Mouse (Mus musculus): ENCODE data around the gene Pcdh15. TPM values are rescaled to one million over a fixed set of nuclear protein-coding genes. Genes with fewer than 3 reads are reported as not detected.
A peak's percentile ranks its signal among the peaks of the same experiment; 100 is the strongest.

The Pcdh15 gene
- polyA plus RNA-seq, 1 experiment, result 0.37 TPM

- Histone ChIP-seq H3K4me3 (ENCODE audit: insufficient read depth, low read length) (no peak overlapping the region), H3K4me1 (ENCODE audit: control insufficient read depth, insufficient read depth, low read length) (no peaks in the 10 kb centered on the region), H3K27ac (ENCODE audit: insufficient read depth, low read length) (no peak overlapping the region)
- TF ChIP-seq CTCF (IDR thresholded peaks at IDR 0.05; ENCODE audit: borderline replicate concordance, insufficient read depth, low read length), result no peak
- TF ChIP-seq POLR2A (IDR thresholded peaks at IDR 0.05; ENCODE audit: low read depth, low read length), result no peak
Measured at GRCm38 (mm10) chr10:74637040-74637439, 1537.9 kb downstream of the Pcdh15 start.

- H3K4me3 ChIP-seq (ENCODE audit: insufficient read depth, low read length), result no peak overlapping the region
- peak; percentile 41; the same call in 1 of the 2 replicates for TF ChIP-seq CTCF (IDR thresholded peaks at IDR 0.05; ENCODE audit: borderline replicate concordance, insufficient read depth, low read length)
- no peak for TF ChIP-seq POLR2A (IDR thresholded peaks at IDR 0.05; ENCODE audit: low read depth, low read length)
- no peaks in the 10 kb centered on the region for H3K4me1 ChIP-seq (ENCODE audit: control insufficient read depth, insufficient read depth, low read length)
- H3K27ac ChIP-seq (ENCODE audit: insufficient read depth, low read length), result no peak overlapping the region
Measured at GRCm38 (mm10) chr10:74642125-74642524, 1543.0 kb downstream of the Pcdh15 start.

GRCm38 (mm10) chr10:74663171-74663570 is 1564.0 kb downstream of the Pcdh15 start:
- Histone ChIP-seq H3K4me1 (ENCODE audit: control insufficient read depth, insufficient read depth, low read length) (no peaks in the 10 kb centered on the region), H3K27ac (ENCODE audit: insufficient read depth, low read length) (peak overlapping the region; percentile 52; the same call in 1 of the 2 replicates), H3K4me3 (ENCODE audit: insufficient read depth, low read length) (no peak overlapping the region)
- TF ChIP-seq POLR2A (IDR thresholded peaks at IDR 0.05; ENCODE audit: low read depth, low read length), result no peak
- TF ChIP-seq CTCF (IDR thresholded peaks at IDR 0.05; ENCODE audit: borderline replicate concordance, insufficient read depth, low read length), result no peak

GRCm38 (mm10) chr10:74680016-74680491 is 1580.9 kb downstream of the Pcdh15 start:
- no peak for TF ChIP-seq CTCF (IDR thresholded peaks at IDR 0.05; ENCODE audit: borderline replicate concordance, insufficient read depth, low read length)
- TF ChIP-seq POLR2A (IDR thresholded peaks at IDR 0.05; ENCODE audit: low read depth, low read length), result no peak
- no peak overlapping the region for H3K4me3 ChIP-seq (ENCODE audit: insufficient read depth, low read length)
- H3K4me1 ChIP-seq (ENCODE audit: control insufficient read depth, insufficient read depth, low read length), result peaks cover 12% of the 10 kb centered on the region; the same call in 1 of the 2 replicates
- peak overlapping the region; percentile 96 for H3K27ac ChIP-seq (ENCODE audit: insufficient read depth, low read length)

GRCm38 (mm10) chr10:74680559-74680958 is 1581.4 kb downstream of the Pcdh15 start:
- peaks cover 12% of the 10 kb centered on the region; the same call in 1 of the 2 replicates for H3K4me1 ChIP-seq (ENCODE audit: control insufficient read depth, insufficient read depth, low read length)
- H3K27ac ChIP-seq (ENCODE audit: insufficient read depth, low read length), result peak overlapping the region; percentile 96
- H3K4me3 ChIP-seq (ENCODE audit: insufficient read depth, low read length), result peak overlapping the region; percentile 14; the same call in 1 of the 2 replicates
- TF ChIP-seq POLR2A (IDR thresholded peaks at IDR 0.05; ENCODE audit: low read depth, low read length) (no peak), CTCF (IDR thresholded peaks at IDR 0.05; ENCODE audit: borderline replicate concordance, insufficient read depth, low read length) (no peak)
